Mouse (Mus musculus): ENCODE data around the gene Sgf29.
"Not testable (repeated sequence)": the region's sequence is repeated elsewhere in the genome, so short reads cannot be mapped to it uniquely, and the experiment has no call there.

Gene Sgf29

GRCm38 (mm10) chr7:126681221-126681620, 32.1 kb downstream of the Sgf29 start:
- DNase-seq (ENCODE audit: low spot score in 2 of 2) = no peak

GRCm38 (mm10) chr7:126688156-126688555, 39.0 kb downstream of the Sgf29 start:
- DNase-seq (ENCODE audit: low spot score in 2 of 2) = not testable (repeated sequence)

- DNase-seq (ENCODE audit: low spot score in 2 of 2) = no peak
Observed at GRCm38 (mm10) chr7:126689021-126689420, 39.9 kb downstream of the Sgf29 start.

GRCm38 (mm10) chr7:126690737-126691136, 41.6 kb downstream of the Sgf29 start:
- no peak for DNase-seq (ENCODE audit: low spot score in 2 of 2)

GRCm38 (mm10) chr7:126691676-126692075, 42.6 kb downstream of the Sgf29 start:
- no peak for DNase-seq (ENCODE audit: low spot score in 2 of 2)

GRCm38 (mm10) chr7:126692426-126692825, 43.3 kb downstream of the Sgf29 start:
- DNase-seq (ENCODE audit: low spot score in 2 of 2) = no peak

GRCm38 (mm10) chr7:126693256-126693655, 44.1 kb downstream of the Sgf29 start:
- DNase-seq (ENCODE audit: low spot score in 2 of 2) = peak; percentile 71 to 84

- no peak for DNase-seq (ENCODE audit: low spot score in 2 of 2)
Observed at GRCm38 (mm10) chr7:126693781-126694180, 44.7 kb downstream of the Sgf29 start.

- no peak for DNase-seq (ENCODE audit: low spot score in 2 of 2)
Observed at GRCm38 (mm10) chr7:126694441-126695051, 45.4 kb downstream of the Sgf29 start.

- DNase-seq (ENCODE audit: low spot score in 2 of 2) = peak; percentile 54 to 66
Observed at GRCm38 (mm10) chr7:126695210-126695611, 46.1 kb downstream of the Sgf29 start, which contains the start of gene Bola2. Gene Bola2 (plus strand): TSS chr7:126695401.

- peak; percentile 79 to 83 for DNase-seq (ENCODE audit: low spot score in 2 of 2)
Observed at GRCm38 (mm10) chr7:126695631-126696207, 46.6 kb downstream of the Sgf29 start, which contains the start of gene Slx1b. Gene Slx1b (minus strand): TSS chr7:126695784.

- DNase-seq (ENCODE audit: low spot score in 2 of 2) = no peak
Observed at GRCm38 (mm10) chr7:126696303-126696702, 47.2 kb downstream of the Sgf29 start.

GRCm38 (mm10) chr7:126696886-126697285, 47.8 kb downstream of the Sgf29 start:
- no peak for DNase-seq (ENCODE audit: low spot score in 2 of 2)

- no peak for DNase-seq (ENCODE audit: low spot score in 2 of 2)
Observed at GRCm38 (mm10) chr7:126697838-126698237, 48.7 kb downstream of the Sgf29 start.

GRCm38 (mm10) chr7:126700063-126701015, 51.2 kb downstream of the Sgf29 start:
- DNase-seq (ENCODE audit: low spot score in 2 of 2) = no peak

- DNase-seq (ENCODE audit: low spot score in 2 of 2) = peak; percentile 87 to 92
Observed at GRCm38 (mm10) chr7:126701070-126701469, 52.0 kb downstream of the Sgf29 start.

GRCm38 (mm10) chr7:126701559-126702357, 52.6 kb downstream of the Sgf29 start:
- DNase-seq (ENCODE audit: low spot score in 2 of 2) = no peak

- DNase-seq (ENCODE audit: low spot score in 2 of 2) = peak in 1 of 2 experiments; percentile 44
Observed at GRCm38 (mm10) chr7:126702358-126702757, 53.2 kb downstream of the Sgf29 start.

- DNase-seq (ENCODE audit: low spot score in 2 of 2) = peak; percentile 43 to 54
Observed at GRCm38 (mm10) chr7:126702861-126703756, 54.0 kb downstream of the Sgf29 start.

GRCm38 (mm10) chr7:126703757-126704077, 54.6 kb downstream of the Sgf29 start:
- peak in 1 of 2 experiments; percentile 18 for DNase-seq (ENCODE audit: low spot score in 2 of 2)
